Mouse (Mus musculus) embryonic facial prominence, embryonic 11.5 days (tissue): ENCODE measurements around the gene Clasp1. TPM values are rescaled to one million over a fixed set of nuclear protein-coding genes. Genes with fewer than 3 reads are reported as not detected.

Source experiments
- ATAC-seq: fragments of 200-750 bp; cut with Nextera tagmentation; replicated peaks from 2 replicates; pipeline ENCODE4 v1.8.0; 2017; ENCODE audit warnings: low read depth; ENCODE audit not compliant: insufficient number of reproducible peaks, low FRiP score, low TSS enrichment
- DNase-seq: peaks from one replicate; pipeline ENCODE4 v3.0.0-alpha.2; 2015; ENCODE audit warnings: low spot score
- H3K27ac ChIP-seq: fragments of 300-500 bp; sonication (generic); replicated peaks from 2 replicates; pipeline ENCODE4 v1.5.1; 2014; ENCODE audit warnings: mild to moderate bottlenecking, low read depth, low read length, control low read depth
- H3K27me3 ChIP-seq: fragments of 300-500 bp; sonication (generic); 2 replicates; pipeline ENCODE4 v1.6.1; 2014; ENCODE audit warnings: mild to moderate bottlenecking, low read length, moderate library complexity, mixed read lengths; ENCODE audit not compliant: control insufficient read depth, insufficient read depth
- H3K36me3 ChIP-seq: fragments of 300-500 bp; sonication (generic); replicated peaks from 2 replicates; pipeline ENCODE4 v1.6.1; 2014; ENCODE audit warnings: low read depth, mild to moderate bottlenecking, low read length, moderate library complexity, mixed read lengths; ENCODE audit not compliant: control insufficient read depth, insufficient read depth
- H3K4me1 ChIP-seq: fragments of 300-500 bp; sonication (generic); 2 replicates; pipeline ENCODE4 v1.6.1; 2014; ENCODE audit warnings: low read length, mixed read lengths; ENCODE audit not compliant: control insufficient read depth, insufficient read depth
- H3K4me2 ChIP-seq: fragments of 300-500 bp; sonication (generic); 2 replicates; pipeline ENCODE4 v1.6.1; 2014; ENCODE audit warnings: low read depth, mild to moderate bottlenecking, control low read depth, low read length, moderate library complexity
- H3K4me3 ChIP-seq: fragments of 300-500 bp; sonication (generic); 2 replicates; pipeline ENCODE4 v1.5.1; 2014; ENCODE audit warnings: low read depth, low read length, control low read depth
- H3K9ac ChIP-seq: fragments of 300-500 bp; sonication (generic); replicated peaks from 2 replicates; pipeline ENCODE4 v1.6.1; 2014; ENCODE audit warnings: mild to moderate bottlenecking, control low read depth, low read length
- H3K9me3 ChIP-seq: fragments of 300-500 bp; sonication (generic); replicated peaks from 2 replicates; pipeline ENCODE4 v1.6.1; 2016; ENCODE audit warnings: mild to moderate bottlenecking, low read length, inconsistent platforms, mixed read lengths; ENCODE audit not compliant: control insufficient read depth
- WGBS: fragments of 180-500 bp; shearing (Covaris S2); extraction: QIAGEN DNeasy Blood & Tissue Kit; methylation state at CpG from one replicate; pipeline ENCODE4 v1.1.7; 2014; 5-methylcytosine and 5-hydroxymethylcytosine counted together
- polyA plus RNA-seq: library from polyadenylated mRNA; unstranded; fragments of >200 nt; fragmentation: Nextera tagmentation; extraction: Ambion mirVana; gene quantifications from 2 replicates; pipeline ENCODE4 v1.2.1, GENCODE M21; 2014

The Clasp1 gene
- polyA plus RNA-seq, 1 experiment from 2014 or later, result 57.7 TPM

DNA sequence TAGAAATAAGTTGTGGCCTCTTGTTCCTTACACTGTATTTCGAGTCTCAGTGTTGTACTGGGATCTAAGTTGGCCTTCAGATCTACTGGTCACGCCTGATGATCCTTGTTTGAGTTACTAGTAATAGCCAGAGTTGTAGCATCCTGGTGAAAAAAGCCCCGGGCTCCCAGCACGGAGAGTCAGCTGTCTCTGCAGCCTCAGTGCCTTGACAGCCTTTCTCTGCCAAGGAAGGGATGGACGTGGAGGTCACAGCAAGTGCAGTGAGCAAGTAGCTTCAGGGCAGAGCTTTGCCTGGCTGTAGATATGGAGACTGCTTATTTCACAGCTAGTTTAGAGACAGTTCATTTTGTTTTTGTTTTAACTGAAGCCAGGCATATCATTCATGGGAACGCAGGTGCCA is 56.6 kb downstream of the Clasp1 start:
- H3K36me3 ChIP-seq, result no peaks in the 10 kb centered on the region
- no peak overlapping the region for H3K27ac ChIP-seq
- no peak overlapping the region for H3K9ac ChIP-seq
- no peak overlapping the region for H3K4me3 ChIP-seq
- H3K4me1 ChIP-seq, result no peaks in the 10 kb centered on the region
- H3K4me2 ChIP-seq, result no peak overlapping the region
- DNase-seq (no peak), ATAC-seq (no peak)
- no peaks in the 10 kb centered on the region for H3K27me3 ChIP-seq
- WGBS, result 75% methylated on average over 6 of the region's 6 CpGs
- H3K9me3 ChIP-seq, result no peaks in the 10 kb centered on the region

DNA sequence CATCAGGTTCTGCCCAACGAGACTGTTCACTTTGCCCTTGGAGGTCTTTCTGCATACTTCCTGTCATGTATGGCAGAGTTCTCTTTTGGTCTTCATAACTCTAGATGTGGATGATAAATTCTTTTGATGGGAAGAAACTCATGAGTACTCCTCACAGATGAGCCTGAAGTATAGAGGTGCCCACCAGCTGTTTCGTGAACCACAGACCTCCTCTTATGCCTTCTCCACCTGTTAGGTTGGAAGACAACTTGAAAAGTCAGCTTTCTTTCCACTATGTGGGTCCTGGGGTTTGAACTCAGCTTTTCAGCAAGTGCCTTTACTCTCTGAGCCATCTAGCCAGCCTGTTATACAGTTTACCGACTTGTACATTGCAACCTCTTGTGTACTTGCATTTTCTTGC is 57.1 kb downstream of the Clasp1 start:
- DNase-seq (no peak), ATAC-seq (no peak)
- no peaks in the 10 kb centered on the region for H3K4me1 ChIP-seq
- H3K27me3 ChIP-seq, result no peaks in the 10 kb centered on the region
- WGBS, result 93% methylated on average over 3 of the region's 3 CpGs
- H3K36me3 ChIP-seq, result no peaks in the 10 kb centered on the region
- H3K4me3 ChIP-seq, result no peak overlapping the region
- no peaks in the 10 kb centered on the region for H3K9me3 ChIP-seq
- H3K9ac ChIP-seq, result no peak overlapping the region
- H3K4me2 ChIP-seq, result no peak overlapping the region
- H3K27ac ChIP-seq, result no peak overlapping the region

DNA sequence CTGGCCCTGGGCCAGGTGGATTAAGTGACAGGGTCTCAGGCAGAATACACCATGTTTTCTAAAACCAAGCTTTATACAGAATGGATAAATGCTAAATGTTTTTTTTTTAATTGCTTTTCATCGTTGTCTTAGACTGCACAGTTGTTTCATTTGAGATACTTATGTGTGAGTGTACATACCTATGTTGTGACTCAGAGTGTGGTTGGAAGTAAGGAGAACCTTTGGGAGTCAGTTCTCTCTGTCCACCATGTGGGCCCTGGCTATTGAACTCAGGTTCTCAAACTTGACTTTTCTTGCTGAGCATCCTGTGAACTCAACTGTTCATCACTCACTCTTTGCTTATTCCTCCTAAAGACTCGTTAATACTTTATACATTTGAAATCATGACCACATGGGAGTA is 58.3 kb downstream of the Clasp1 start:
- Histone ChIP-seq H3K36me3 (no peaks in the 10 kb centered on the region), H3K9ac (no peak overlapping the region), H3K27me3 (no peaks in the 10 kb centered on the region), H3K9me3 (no peaks in the 10 kb centered on the region), H3K4me2 (no peak overlapping the region), H3K27ac (no peak overlapping the region), H3K4me1 (no peaks in the 10 kb centered on the region), H3K4me3 (no peak overlapping the region)
- ATAC-seq (no peak), DNase-seq (no peak)
- 90% methylated on average over 2 of the region's 2 CpGs for WGBS

DNA sequence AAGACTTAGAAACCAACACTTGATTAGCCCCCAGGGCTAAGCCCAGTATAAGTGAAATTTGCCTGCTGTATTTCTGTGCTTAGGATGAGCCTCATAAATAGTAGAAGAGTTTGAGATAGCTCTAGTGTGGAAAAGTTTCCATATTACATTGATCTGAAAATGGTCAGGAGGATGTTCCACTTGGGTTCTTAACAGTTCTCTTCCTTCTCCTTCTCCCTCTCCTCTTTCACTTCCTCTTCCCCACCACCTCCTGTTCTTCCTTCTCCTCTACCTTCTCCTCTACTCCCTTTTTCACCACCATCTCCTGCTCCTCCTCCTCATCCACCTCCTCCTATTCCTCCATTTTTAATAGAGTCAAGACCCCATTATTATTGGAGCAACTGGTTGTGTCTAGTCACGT is 59.4 kb downstream of the Clasp1 start:
- Histone ChIP-seq H3K27ac (no peak overlapping the region), H3K9me3 (no peaks in the 10 kb centered on the region), H3K4me3 (no peak overlapping the region), H3K4me2 (no peak overlapping the region), H3K9ac (no peak overlapping the region), H3K36me3 (no peaks in the 10 kb centered on the region), H3K27me3 (no peaks in the 10 kb centered on the region), H3K4me1 (no peaks in the 10 kb centered on the region)
- DNase-seq (no peak), ATAC-seq (no peak)
- WGBS, result 90% methylated on average over 1 of the region's 1 CpGs

DNA sequence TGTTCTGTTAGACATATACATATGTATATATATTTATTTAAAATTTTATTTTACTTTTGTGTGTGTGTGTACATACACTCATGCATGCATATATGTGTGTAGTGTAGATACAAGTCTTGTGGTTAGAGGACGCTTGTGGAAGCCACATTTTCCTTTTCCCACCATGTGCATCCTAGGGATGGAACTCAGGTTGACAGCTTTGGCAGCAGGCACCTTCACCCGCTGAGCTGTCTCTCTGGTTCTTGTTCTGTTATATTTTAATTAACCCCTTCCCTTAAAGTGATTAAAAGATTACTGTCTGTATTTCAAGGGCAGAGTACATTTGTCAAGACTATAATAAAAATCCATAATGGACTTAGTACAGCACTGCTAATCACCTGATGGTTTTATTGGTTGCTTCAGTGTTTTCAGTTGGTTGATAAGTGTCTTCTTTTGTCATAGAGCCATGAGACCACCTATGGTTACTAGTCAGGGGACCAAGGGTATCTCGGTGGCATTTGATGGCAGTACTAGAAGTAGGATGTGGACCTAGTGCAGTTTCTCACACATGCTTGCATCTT is 62.1 kb downstream of the Clasp1 start:
- WGBS, result 90% methylated on average over 3 of the region's 3 CpGs
- no peaks in the 10 kb centered on the region for H3K9me3 ChIP-seq
- no peak for DNase-seq

DNA sequence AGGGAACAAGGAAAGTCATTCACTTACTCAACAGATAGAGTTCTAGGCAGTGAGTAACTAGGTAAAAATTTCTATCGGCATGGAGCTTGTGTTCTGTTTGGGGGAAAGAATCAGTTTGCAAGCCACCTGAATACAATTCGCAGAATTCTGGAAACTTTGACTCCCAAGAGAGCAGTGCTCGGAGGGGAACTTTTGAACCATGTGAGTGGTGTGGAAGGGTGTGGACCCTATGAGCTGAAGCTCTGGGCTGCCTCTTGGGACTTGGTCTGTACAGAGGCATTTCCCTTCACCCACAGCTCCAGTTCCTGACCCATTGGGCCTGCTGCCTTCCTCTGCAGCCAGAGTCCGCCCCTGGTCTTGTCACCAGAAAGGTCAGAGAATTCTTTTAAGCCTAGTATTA is 64.7 kb downstream of the Clasp1 start:
- Histone ChIP-seq H3K27me3 (no peaks in the 10 kb centered on the region), H3K27ac (no peak overlapping the region), H3K4me1 (peaks cover 3% of the 10 kb centered on the region; the same call in 1 of the 2 replicates), H3K9ac (no peak overlapping the region), H3K9me3 (no peaks in the 10 kb centered on the region), H3K4me2 (no peak overlapping the region), H3K4me3 (no peak overlapping the region), H3K36me3 (no peaks in the 10 kb centered on the region)
- ATAC-seq, result no peak
- no peak for DNase-seq
- WGBS, result 83% methylated on average over 4 of the region's 4 CpGs

More for the DNA sequence above, 62.1 kb downstream of the Clasp1 start:
- no peak overlapping the region for H3K9ac ChIP-seq
- H3K4me1 ChIP-seq, result no peaks in the 10 kb centered on the region
- H3K4me3 ChIP-seq, result no peak overlapping the region
- H3K4me2 ChIP-seq, result no peak overlapping the region
- no peaks in the 10 kb centered on the region for H3K27me3 ChIP-seq
- no peak overlapping the region for H3K27ac ChIP-seq
- no peaks in the 10 kb centered on the region for H3K36me3 ChIP-seq
- ATAC-seq, result no peak

DNA sequence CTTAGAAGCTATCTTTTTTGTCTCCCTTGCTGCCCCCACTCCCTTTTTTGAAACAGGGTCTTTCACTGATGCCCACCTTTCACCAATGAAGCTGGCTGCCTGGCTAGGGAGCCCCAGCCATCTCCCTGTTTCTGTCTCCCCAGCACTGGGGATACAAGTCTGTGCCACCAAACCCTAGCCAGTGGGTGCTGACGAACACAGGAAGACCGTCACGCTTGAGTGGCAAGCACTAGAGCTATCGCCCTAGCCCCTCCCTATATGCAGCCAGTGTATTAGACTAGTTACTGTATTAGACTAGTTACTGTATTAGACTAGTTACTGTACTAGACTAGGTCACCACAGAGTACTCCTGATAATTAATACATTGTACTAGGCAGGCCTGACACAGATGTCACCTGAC is 66.0 kb downstream of the Clasp1 start:
- no peak for ATAC-seq
- WGBS, result 84% methylated on average over 4 of the region's 4 CpGs
- no peaks in the 10 kb centered on the region for H3K27me3 ChIP-seq
- H3K27ac ChIP-seq, result no peak overlapping the region
- no peak overlapping the region for H3K9ac ChIP-seq
- no peaks in the 10 kb centered on the region for H3K36me3 ChIP-seq
- H3K4me3 ChIP-seq, result no peak overlapping the region
- H3K4me2 ChIP-seq, result no peak overlapping the region
- no peak for DNase-seq
- peaks cover 5% of the 10 kb centered on the region; the same call in 1 of the 2 replicates for H3K4me1 ChIP-seq
- no peaks in the 10 kb centered on the region for H3K9me3 ChIP-seq

DNA sequence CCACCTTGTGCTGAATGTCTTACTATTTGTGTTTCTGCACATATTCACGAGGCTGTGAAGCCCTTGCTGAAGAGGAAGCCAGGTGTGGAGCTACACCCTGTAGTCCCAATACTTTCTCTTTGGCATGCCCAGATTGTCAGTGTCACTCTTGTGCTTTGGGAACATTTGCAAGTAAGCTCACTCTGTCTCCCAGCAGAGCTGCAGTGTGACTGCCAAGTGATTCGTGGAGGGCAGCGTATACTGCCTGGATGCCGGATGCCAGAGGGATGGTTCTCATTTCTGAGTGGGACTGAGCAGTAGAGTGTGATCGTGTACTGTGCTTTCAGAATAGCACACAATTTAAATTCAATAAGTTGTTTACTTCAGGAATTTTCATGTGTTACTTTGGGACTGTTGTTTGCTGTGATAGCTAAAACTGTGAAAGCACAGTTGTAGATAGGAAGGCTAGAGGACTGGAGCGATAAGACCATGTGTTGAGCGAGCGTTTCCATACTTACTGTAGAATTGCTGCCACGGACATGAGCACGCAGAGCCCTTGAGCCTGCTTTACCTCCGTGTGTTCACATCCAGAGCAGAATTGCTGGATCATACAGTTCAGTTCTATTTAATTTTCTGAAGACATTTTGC is 68.5 kb downstream of the Clasp1 start:
- Histone ChIP-seq H3K4me2 (no peak overlapping the region), H3K9me3 (no peaks in the 10 kb centered on the region), H3K27ac (no peak overlapping the region), H3K9ac (no peak overlapping the region), H3K4me1 (peaks cover 5% of the 10 kb centered on the region; the same call in 1 of the 2 replicates), H3K4me3 (no peak overlapping the region), H3K36me3 (no peaks in the 10 kb centered on the region; the same call in 1 of the 2 replicates), H3K27me3 (no peaks in the 10 kb centered on the region)
- ATAC-seq (no peak), DNase-seq (no peak)
- 58% methylated on average over 11 of the region's 11 CpGs for WGBS
